Mouse (Mus musculus) heart, postnatal 25 days (tissue): ENCODE data around the gene Rbfox3. TPM values are rescaled to one million over a fixed set of nuclear protein-coding genes. Genes with fewer than 3 reads are reported as not detected.
A peak's percentile ranks its signal among the peaks of the same experiment; 100 is the strongest.

Source experiments
- DNase-seq: peaks from one replicate; pipeline ENCODE4 v3.0.0; 2022; ENCODE audit warnings: low spot score
- intact Hi-C: fragments of 180-260 bp; cut with DNase I; formaldehyde crosslinking; loops from one replicate; pipeline ENCODE4 v1.15.1; 2025
- total RNA-seq, 2 experiments: library from RNA; stranded (reverse); gene quantifications; 2 replicates each; pipeline ENCODE4 v1.2.3; 2021

The Rbfox3 gene
- total RNA-seq, 2 experiments from 2014 or later, result 0.08 TPM

- no peak for DNase-seq
- intact Hi-C loops, result no loop called here
Observed at GRCm38 (mm10) chr11:118473161-118473560, 438.2 kb downstream of the Rbfox3 start.

- DNase-seq, result no peak
- intact Hi-C loops, result no loop called here
Observed at GRCm38 (mm10) chr11:118471676-118472075, 439.7 kb downstream of the Rbfox3 start.

- intact Hi-C loops, result no loop called here
- no peak for DNase-seq
Observed at GRCm38 (mm10) chr11:118470234-118470966, 441.0 kb downstream of the Rbfox3 start.

- intact Hi-C loops, result no loop called here
- no peak for DNase-seq
Observed at GRCm38 (mm10) chr11:118469509-118470160, 441.8 kb downstream of the Rbfox3 start.

- no peak for DNase-seq
- intact Hi-C loops, result no loop called here
Observed at GRCm38 (mm10) chr11:118467441-118468035, 443.9 kb downstream of the Rbfox3 start.

GRCm38 (mm10) chr11:118460280-118460679 lies 451.1 kb downstream of the Rbfox3 start:
- DNase-seq, result no peak
- intact Hi-C loops, result no loop called here

- no peak for DNase-seq
- intact Hi-C loops, result no loop called here
Observed at GRCm38 (mm10) chr11:118459536-118459935, 451.9 kb downstream of the Rbfox3 start.

- intact Hi-C loops, result no loop called here
- DNase-seq, result peak; percentile 65
Observed at GRCm38 (mm10) chr11:118459051-118459450, 452.3 kb downstream of the Rbfox3 start.

- DNase-seq, result peak; percentile 62
- intact Hi-C loops, result no loop called here
Observed at GRCm38 (mm10) chr11:118456937-118457336, 454.5 kb downstream of the Rbfox3 start.

- DNase-seq, result no peak
- intact Hi-C loops, result no loop called here
Observed at GRCm38 (mm10) chr11:118455788-118456187, 455.6 kb downstream of the Rbfox3 start.

GRCm38 (mm10) chr11:118453886-118454671 lies 457.3 kb downstream of the Rbfox3 start:
- intact Hi-C loops, result no loop called here
- DNase-seq, result peak; percentile 71

- no peak for DNase-seq
- intact Hi-C loops, result no loop called here
Observed at GRCm38 (mm10) chr11:118452955-118453354, 458.4 kb downstream of the Rbfox3 start.

- no peak for DNase-seq
- intact Hi-C loops, result no loop called here
Observed at GRCm38 (mm10) chr11:118451211-118451610, 460.2 kb downstream of the Rbfox3 start.

GRCm38 (mm10) chr11:118448385-118448784 lies 463.0 kb downstream of the Rbfox3 start:
- intact Hi-C loops, result loop anchor here (5.0 kb wide), 1 partner anchor 294 kb away; no protein-coding TSS in a partner anchor
- DNase-seq, result peak; percentile 82

- intact Hi-C loops, result loop anchor here (5.0 kb wide), 1 partner anchor 295 kb away; no protein-coding TSS in a partner anchor
- DNase-seq, result no peak
Observed at GRCm38 (mm10) chr11:118447346-118447745, 464.1 kb downstream of the Rbfox3 start.

- intact Hi-C loops, result loop anchor here (1.0 to 5.0 kb wide), 2 partner anchors 45 to 296 kb away; no protein-coding TSS in a partner anchor
- DNase-seq, result peak; percentile 44
Observed at GRCm38 (mm10) chr11:118445843-118446242, 465.6 kb downstream of the Rbfox3 start.

GRCm38 (mm10) chr11:118443201-118443970 lies 468.0 kb downstream of the Rbfox3 start:
- intact Hi-C loops, result loop anchor here (1.0 kb wide), 1 partner anchor 20 kb away; no protein-coding TSS in a partner anchor
- DNase-seq, result no peak

- no peak for DNase-seq
- intact Hi-C loops, result loop anchor here (1.0 kb wide), 1 partner anchor 19 kb away; no protein-coding TSS in a partner anchor
Observed at GRCm38 (mm10) chr11:118442691-118443090, 468.7 kb downstream of the Rbfox3 start.
